Mouse (Mus musculus): ENCODE results near the gene Elf1.

The Elf1 gene

GRCm38 (mm10) chr14:79617121-79617828 lies 136.3 kb downstream of the Elf1 start:
- no peak for DNase-seq (ENCODE audit: extremely low read depth, insufficient read length, low spot score)

- DNase-seq (ENCODE audit: extremely low read depth, insufficient read length, low spot score) = no peak
Measured at GRCm38 (mm10) chr14:79619802-79620201, 138.8 kb downstream of the Elf1 start.

- no peak for DNase-seq (ENCODE audit: extremely low read depth, insufficient read length, low spot score)
Measured at GRCm38 (mm10) chr14:79621143-79621542, 140.1 kb downstream of the Elf1 start.

All from 3134 (cell line).